Mouse (Mus musculus): Measurements from ENCODE around the gene Mdm2. TPM values are rescaled to one million over a fixed set of nuclear protein-coding genes. Genes with fewer than 3 reads are reported as not detected.

Gene Mdm2
- polyA plus RNA-seq, 1 experiment from 2014 or later, result 56.0 TPM

GRCm38 (mm10) chr10:117730637-117731203, 20.2 kb upstream of the Mdm2 start:
- ATAC-seq (replicated peaks; ENCODE audit: low FRiP score) (no peak), DNase-seq (ENCODE audit: low spot score) (no peak)
- Histone ChIP-seq H3K9ac (ENCODE audit: low read depth, low read length) (no peak overlapping the region), H3K4me3 (ENCODE audit: low read depth, low read length) (no peak overlapping the region), H3K36me3 (ENCODE audit: control insufficient read depth, insufficient read depth, low read length) (no peaks in the 10 kb centered on the region), H3K4me2 (no peak overlapping the region), H3K27me3 (replicated peaks; ENCODE audit: control insufficient read depth, insufficient read depth, low read length) (no peaks in the 10 kb centered on the region), H3K4me1 (replicated peaks; ENCODE audit: control insufficient read depth, insufficient read depth, low read length) (peaks cover 26% of the 10 kb centered on the region), H3K9me3 (ENCODE audit: control insufficient read depth, low read length) (no peaks in the 10 kb centered on the region), H3K27ac (ENCODE audit: low read depth, low read length) (no peak overlapping the region)
- WGBS, result 89% methylated on average over 12 of the region's 12 CpGs

GRCm38 (mm10) chr10:117730140-117730539, 19.6 kb upstream of the Mdm2 start:
- Histone ChIP-seq H3K27me3 (replicated peaks; ENCODE audit: control insufficient read depth, insufficient read depth, low read length) (no peaks in the 10 kb centered on the region), H3K4me3 (ENCODE audit: low read depth, low read length) (no peak overlapping the region), H3K9me3 (ENCODE audit: control insufficient read depth, low read length) (no peaks in the 10 kb centered on the region), H3K27ac (ENCODE audit: low read depth, low read length) (no peak overlapping the region), H3K4me2 (no peak overlapping the region), H3K36me3 (ENCODE audit: control insufficient read depth, insufficient read depth, low read length) (no peaks in the 10 kb centered on the region), H3K4me1 (replicated peaks; ENCODE audit: control insufficient read depth, insufficient read depth, low read length) (peaks cover 26% of the 10 kb centered on the region), H3K9ac (ENCODE audit: low read depth, low read length) (no peak overlapping the region)
- ATAC-seq (replicated peaks; ENCODE audit: low FRiP score) (no peak), DNase-seq (ENCODE audit: low spot score) (no peak)
- 94% methylated on average over 7 of the region's 7 CpGs for WGBS

- Histone ChIP-seq H3K4me2 (no peak overlapping the region), H3K36me3 (ENCODE audit: control insufficient read depth, insufficient read depth, low read length) (no peaks in the 10 kb centered on the region), H3K9ac (ENCODE audit: low read depth, low read length) (no peak overlapping the region), H3K27me3 (replicated peaks; ENCODE audit: control insufficient read depth, insufficient read depth, low read length) (no peaks in the 10 kb centered on the region), H3K4me1 (replicated peaks; ENCODE audit: control insufficient read depth, insufficient read depth, low read length) (peaks cover 26% of the 10 kb centered on the region), H3K9me3 (ENCODE audit: control insufficient read depth, low read length) (no peaks in the 10 kb centered on the region), H3K4me3 (ENCODE audit: low read depth, low read length) (no peak overlapping the region), H3K27ac (ENCODE audit: low read depth, low read length) (no peak overlapping the region)
- ATAC-seq (replicated peaks; ENCODE audit: low FRiP score) (no peak), DNase-seq (ENCODE audit: low spot score) (no peak)
- WGBS, result 66% methylated on average over 11 of the region's 11 CpGs
These were observed 18.7 kb upstream of the Mdm2 start for GRCm38 (mm10) chr10:117729139-117729814.

- H3K27me3 ChIP-seq (replicated peaks; ENCODE audit: control insufficient read depth, insufficient read depth, low read length), result no peaks in the 10 kb centered on the region
- H3K4me3 ChIP-seq (ENCODE audit: low read depth, low read length), result no peak overlapping the region
- DNase-seq (ENCODE audit: low spot score) (no peak), ATAC-seq (replicated peaks; ENCODE audit: low FRiP score) (no peak)
- no peaks in the 10 kb centered on the region for H3K36me3 ChIP-seq (ENCODE audit: control insufficient read depth, insufficient read depth, low read length)
- 82% methylated on average over 5 of the region's 5 CpGs for WGBS
- H3K4me1 ChIP-seq (replicated peaks; ENCODE audit: control insufficient read depth, insufficient read depth, low read length), result peaks cover 26% of the 10 kb centered on the region
- H3K4me2 ChIP-seq, result no peak overlapping the region
- H3K9me3 ChIP-seq (ENCODE audit: control insufficient read depth, low read length), result no peaks in the 10 kb centered on the region
- no peak overlapping the region for H3K27ac ChIP-seq (ENCODE audit: low read depth, low read length)
- H3K9ac ChIP-seq (ENCODE audit: low read depth, low read length), result no peak overlapping the region
These were observed 18.0 kb upstream of the Mdm2 start for GRCm38 (mm10) chr10:117728574-117728973.

GRCm38 (mm10) chr10:117727518-117728110, 17.1 kb upstream of the Mdm2 start:
- Histone ChIP-seq H3K36me3 (ENCODE audit: control insufficient read depth, insufficient read depth, low read length) (no peaks in the 10 kb centered on the region), H3K27ac (ENCODE audit: low read depth, low read length) (no peak overlapping the region), H3K9ac (ENCODE audit: low read depth, low read length) (no peak overlapping the region), H3K4me2 (no peak overlapping the region), H3K27me3 (replicated peaks; ENCODE audit: control insufficient read depth, insufficient read depth, low read length) (no peaks in the 10 kb centered on the region), H3K4me3 (ENCODE audit: low read depth, low read length) (no peak overlapping the region), H3K9me3 (ENCODE audit: control insufficient read depth, low read length) (no peaks in the 10 kb centered on the region), H3K4me1 (replicated peaks; ENCODE audit: control insufficient read depth, insufficient read depth, low read length) (peaks cover 17% of the 10 kb centered on the region)
- DNase-seq (ENCODE audit: low spot score), result no peak
- 79% methylated on average over 9 of the region's 9 CpGs for WGBS
- ATAC-seq (replicated peaks; ENCODE audit: low FRiP score), result no peak

GRCm38 (mm10) chr10:117726888-117727385, 16.4 kb upstream of the Mdm2 start:
- H3K4me3 ChIP-seq (ENCODE audit: low read depth, low read length), result no peak overlapping the region
- 91% methylated on average over 4 of the region's 4 CpGs for WGBS
- no peak overlapping the region for H3K27ac ChIP-seq (ENCODE audit: low read depth, low read length)
- H3K36me3 ChIP-seq (ENCODE audit: control insufficient read depth, insufficient read depth, low read length), result no peaks in the 10 kb centered on the region
- H3K4me2 ChIP-seq, result no peak overlapping the region
- H3K27me3 ChIP-seq (replicated peaks; ENCODE audit: control insufficient read depth, insufficient read depth, low read length), result no peaks in the 10 kb centered on the region
- ATAC-seq (replicated peaks; ENCODE audit: low FRiP score), result no peak
- H3K9ac ChIP-seq (ENCODE audit: low read depth, low read length), result no peak overlapping the region
- no peak for DNase-seq (ENCODE audit: low spot score)
- no peaks in the 10 kb centered on the region for H3K9me3 ChIP-seq (ENCODE audit: control insufficient read depth, low read length)
- peaks cover 12% of the 10 kb centered on the region for H3K4me1 ChIP-seq (replicated peaks; ENCODE audit: control insufficient read depth, insufficient read depth, low read length)

- DNase-seq (ENCODE audit: low spot score) (no peak), ATAC-seq (replicated peaks; ENCODE audit: low FRiP score) (no peak)
- Histone ChIP-seq H3K4me2 (no peak overlapping the region), H3K36me3 (ENCODE audit: control insufficient read depth, insufficient read depth, low read length) (no peaks in the 10 kb centered on the region), H3K27ac (ENCODE audit: low read depth, low read length) (no peak overlapping the region), H3K9me3 (ENCODE audit: control insufficient read depth, low read length) (no peaks in the 10 kb centered on the region), H3K4me1 (replicated peaks; ENCODE audit: control insufficient read depth, insufficient read depth, low read length) (peaks cover 6% of the 10 kb centered on the region), H3K4me3 (ENCODE audit: low read depth, low read length) (no peak overlapping the region), H3K27me3 (replicated peaks; ENCODE audit: control insufficient read depth, insufficient read depth, low read length) (no peaks in the 10 kb centered on the region), H3K9ac (ENCODE audit: low read depth, low read length) (no peak overlapping the region)
- 84% methylated on average over 4 of the region's 4 CpGs for WGBS
These were observed 15.8 kb upstream of the Mdm2 start for GRCm38 (mm10) chr10:117726350-117726749.

- ATAC-seq (replicated peaks; ENCODE audit: low FRiP score) (no peak), DNase-seq (ENCODE audit: low spot score) (no peak)
- H3K27ac ChIP-seq (ENCODE audit: low read depth, low read length), result no peak overlapping the region
- H3K27me3 ChIP-seq (replicated peaks; ENCODE audit: control insufficient read depth, insufficient read depth, low read length), result no peaks in the 10 kb centered on the region
- no peak overlapping the region for H3K4me2 ChIP-seq
- no peaks in the 10 kb centered on the region for H3K9me3 ChIP-seq (ENCODE audit: control insufficient read depth, low read length)
- H3K4me1 ChIP-seq (replicated peaks; ENCODE audit: control insufficient read depth, insufficient read depth, low read length), result peaks cover 2% of the 10 kb centered on the region; the same call in 1 of the 2 replicates
- 76% methylated on average over 7 of the region's 7 CpGs for WGBS
- H3K9ac ChIP-seq (ENCODE audit: low read depth, low read length), result no peak overlapping the region
- no peaks in the 10 kb centered on the region for H3K36me3 ChIP-seq (ENCODE audit: control insufficient read depth, insufficient read depth, low read length)
- no peak overlapping the region for H3K4me3 ChIP-seq (ENCODE audit: low read depth, low read length)
These were observed 15.1 kb upstream of the Mdm2 start for GRCm38 (mm10) chr10:117725671-117726070.
